Mouse (Mus musculus) heart, embryonic 11.5 days (tissue): Measurements from ENCODE around the gene Mettl16. TPM values are rescaled to one million over a fixed set of nuclear protein-coding genes. Genes with fewer than 3 reads are reported as not detected.

Source experiments
- ATAC-seq: fragments of 200-750 bp; cut with Nextera tagmentation; replicated peaks from 2 replicates; pipeline ENCODE4 v1.8.0; 2017; ENCODE audit warnings: moderate library complexity; ENCODE audit not compliant: insufficient number of reproducible peaks, low FRiP score, low TSS enrichment
- H3K27ac ChIP-seq: fragments of 300-500 bp; sonication (generic); 2 replicates; pipeline ENCODE4 v1.5.1; 2014; ENCODE audit warnings: mild to moderate bottlenecking, low read depth, low read length
- H3K27me3 ChIP-seq: fragments of 300-500 bp; sonication (generic); 2 replicates; pipeline ENCODE4 v1.6.1; 2014; ENCODE audit warnings: mild to moderate bottlenecking, low read length, mixed read lengths; ENCODE audit not compliant: control insufficient read depth, insufficient read depth
- H3K36me3 ChIP-seq: fragments of 300-500 bp; sonication (generic); 2 replicates; pipeline ENCODE4 v1.6.1; 2014; ENCODE audit warnings: mild to moderate bottlenecking, low read length, moderate library complexity, mixed read lengths; ENCODE audit not compliant: control insufficient read depth, insufficient read depth
- H3K4me1 ChIP-seq: fragments of 300-500 bp; sonication (generic); 2 replicates; pipeline ENCODE4 v1.6.1; 2014; ENCODE audit warnings: low read length; ENCODE audit not compliant: control insufficient read depth, insufficient read depth
- H3K4me2 ChIP-seq: fragments of 300-500 bp; sonication (generic); 2 replicates; pipeline ENCODE4 v1.6.1; 2014; ENCODE audit warnings: mild to moderate bottlenecking, moderate library complexity
- H3K4me3 ChIP-seq: fragments of 300-500 bp; sonication (generic); 2 replicates; pipeline ENCODE4 v1.5.1; 2014; ENCODE audit warnings: low read depth, low read length
- H3K9ac ChIP-seq: fragments of 300-500 bp; sonication (generic); 2 replicates; pipeline ENCODE4 v1.6.1; 2014; ENCODE audit warnings: mild to moderate bottlenecking, low read depth, low read length, moderate library complexity
- H3K9me3 ChIP-seq: fragments of 300-500 bp; sonication (generic); replicated peaks from 2 replicates; pipeline ENCODE4 v1.6.1; 2016; ENCODE audit warnings: low read length; ENCODE audit not compliant: control insufficient read depth
- WGBS: fragments of 180-500 bp; shearing (Covaris S2); extraction: QIAGEN DNeasy Blood & Tissue Kit; methylation state at CpG from one replicate; pipeline ENCODE4 v1.1.7; 2014; ENCODE audit not compliant: insufficient replicate concordance; 5-methylcytosine and 5-hydroxymethylcytosine counted together
- polyA plus RNA-seq: library from polyadenylated mRNA; unstranded; fragments of >200 nt; fragmentation: Nextera tagmentation; extraction: Ambion mirVana; gene quantifications from 2 replicates; pipeline ENCODE4 v1.2.1, GENCODE M21; 2014

The Mettl16 gene
- polyA plus RNA-seq, 1 experiment from 2014 or later: 28.5 TPM

- no peaks in the 10 kb centered on the region for H3K9me3 ChIP-seq
- peaks cover 16% of the 10 kb centered on the region for H3K4me1 ChIP-seq
- H3K4me3 ChIP-seq: no peak overlapping the region
- no peak for ATAC-seq
- no peak overlapping the region for H3K27ac ChIP-seq
- H3K27me3 ChIP-seq: no peaks in the 10 kb centered on the region
- WGBS: 81% methylated on average over 5 of the region's 5 CpGs
- H3K4me2 ChIP-seq: no peak overlapping the region
- H3K36me3 ChIP-seq: no peaks in the 10 kb centered on the region
- H3K9ac ChIP-seq: no peak overlapping the region
Observed at GRCm38 (mm10) chr11:74826702-74827101, 56.1 kb downstream of the Mettl16 start.

- no peak for ATAC-seq
Observed at GRCm38 (mm10) chr11:74827791-74828403, 57.3 kb downstream of the Mettl16 start.

GRCm38 (mm10) chr11:74828404-74828931 lies 57.8 kb downstream of the Mettl16 start:
- no peaks in the 10 kb centered on the region for H3K9me3 ChIP-seq
- no peak overlapping the region for H3K27ac ChIP-seq
- H3K36me3 ChIP-seq: no peaks in the 10 kb centered on the region
- no peak overlapping the region for H3K4me3 ChIP-seq
- 37% methylated on average over 2 of the region's 2 CpGs for WGBS
- no peak overlapping the region for H3K9ac ChIP-seq
- ATAC-seq: no peak
- H3K27me3 ChIP-seq: no peaks in the 10 kb centered on the region
- H3K4me2 ChIP-seq: no peak overlapping the region; the same call in 1 of the 2 replicates
- peaks cover 23% of the 10 kb centered on the region for H3K4me1 ChIP-seq

More at GRCm38 (mm10) chr11:74827791-74828403, 57.3 kb downstream of the Mettl16 start:
- no peak overlapping the region for H3K4me2 ChIP-seq
- peaks cover 18% of the 10 kb centered on the region for H3K4me1 ChIP-seq
- WGBS: 71% methylated on average over 7 of the region's 7 CpGs
- no peak overlapping the region for H3K4me3 ChIP-seq
- no peaks in the 10 kb centered on the region for H3K9me3 ChIP-seq
- H3K27ac ChIP-seq: no peak overlapping the region
- H3K27me3 ChIP-seq: no peaks in the 10 kb centered on the region
- no peak overlapping the region for H3K9ac ChIP-seq
- H3K36me3 ChIP-seq: no peaks in the 10 kb centered on the region

GRCm38 (mm10) chr11:74828965-74829550 lies 58.4 kb downstream of the Mettl16 start:
- H3K27ac ChIP-seq: no peak overlapping the region
- peak overlapping the region; percentile 94 for H3K4me2 ChIP-seq
- H3K36me3 ChIP-seq: no peaks in the 10 kb centered on the region
- H3K4me1 ChIP-seq: peaks cover 29% of the 10 kb centered on the region
- H3K27me3 ChIP-seq: no peaks in the 10 kb centered on the region
- H3K9ac ChIP-seq: peak overlapping the region; percentile 85
- no peak for ATAC-seq
- no peaks in the 10 kb centered on the region for H3K9me3 ChIP-seq
- peak overlapping the region; percentile 90 for H3K4me3 ChIP-seq
- WGBS: 17% methylated on average over 11 of the region's 11 CpGs

- WGBS: under 1% methylated on average over 20 of the region's 20 CpGs
- peaks cover 37% of the 10 kb centered on the region for H3K4me1 ChIP-seq
- peak; percentile 36 for ATAC-seq
Observed at GRCm38 (mm10) chr11:74829812-74830211, 59.2 kb downstream of the Mettl16 start.

GRCm38 (mm10) chr11:74830256-74831161 lies 59.9 kb downstream of the Mettl16 start, which contains the start of gene Mnt:
TSS of gene Mnt (plus strand) at chr11:74830920.
- Histone ChIP-seq H3K27me3 (no peaks in the 10 kb centered on the region), H3K36me3 (no peaks in the 10 kb centered on the region), H3K4me1 (peaks cover 40% of the 10 kb centered on the region), H3K4me2 (peak within 1 kb of the TSS; percentile 94), H3K9me3 (no peaks in the 10 kb centered on the region), H3K9ac (peak within 1 kb of the TSS; percentile 85), H3K27ac (peak within 1 kb of the TSS; percentile 97), H3K4me3 (peak within 1 kb of the TSS; percentile 90)
- peak; percentile 78 for ATAC-seq
- WGBS: 1% methylated on average over 64 of the region's 70 CpGs

More at GRCm38 (mm10) chr11:74829812-74830211, 59.2 kb downstream of the Mettl16 start:
- Histone ChIP-seq H3K4me3 (peak overlapping the region; percentile 90), H3K9me3 (no peaks in the 10 kb centered on the region), H3K27me3 (no peaks in the 10 kb centered on the region), H3K9ac (peak overlapping the region; percentile 85), H3K36me3 (no peaks in the 10 kb centered on the region), H3K27ac (peak overlapping the region; percentile 97), H3K4me2 (peak overlapping the region; percentile 94)

GRCm38 (mm10) chr11:74831191-74831605 lies 60.6 kb downstream of the Mettl16 start:
- WGBS: under 1% methylated on average over 35 of the region's 35 CpGs
- Histone ChIP-seq H3K36me3 (no peaks in the 10 kb centered on the region), H3K9ac (peak overlapping the region; percentile 85), H3K4me1 (peaks cover 40% of the 10 kb centered on the region), H3K27me3 (no peaks in the 10 kb centered on the region), H3K4me2 (peak overlapping the region; percentile 94), H3K4me3 (peak overlapping the region; percentile 90), H3K9me3 (no peaks in the 10 kb centered on the region), H3K27ac (peak overlapping the region; percentile 97)
- ATAC-seq: no peak
